Mouse (Mus musculus): ENCODE results near the gene Gm5416. TPM values are rescaled to one million over a fixed set of nuclear protein-coding genes. Genes with fewer than 3 reads are reported as not detected.

Gene Gm5416
- not detected for polyA plus RNA-seq (2017; shearing (Covaris generic))

GRCm38 (mm10) chr16:36209967-36210453 lies at the start of gene Gm5416:
TSS of gene Gm5416 (plus strand) at chr16:36210403.

GRCm38 (mm10) chr16:36183912-36184311 lies 26.3 kb upstream of the Gm5416 start, which contains the start of gene Gm5483:
TSS of gene Gm5483 (plus strand) at chr16:36184212.

DNA sequence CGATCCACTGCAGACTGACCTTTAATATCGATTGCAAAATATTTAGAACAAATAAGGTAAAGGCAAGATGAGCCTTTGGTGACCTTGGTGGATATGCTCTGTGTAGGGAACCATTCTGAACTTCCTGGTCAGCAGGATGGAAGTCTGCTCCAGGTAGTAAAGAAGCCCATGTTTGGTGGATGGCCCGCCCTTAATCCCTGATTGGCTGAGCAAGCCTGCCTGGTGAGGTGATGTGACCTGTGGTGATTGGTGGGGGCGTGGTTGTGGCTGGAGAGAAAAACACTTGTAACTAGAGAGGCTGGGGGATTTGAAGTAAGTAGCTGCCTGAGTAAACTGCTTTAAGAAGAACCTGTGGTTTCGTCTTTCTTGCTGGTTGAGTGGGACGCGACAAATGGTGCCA lies 11.0 kb downstream of the Gm5416 start, which contains the start of gene 2010005H15Rik:
TSS of gene 2010005H15Rik (plus strand) at position 301 of the 400 bp plus-strand sequence.

Other genes with a start within 250 kb of the Gm5416 start
- gene Kpna1, start 231.7 kb upstream of the Gm5416 start, polyA plus RNA-seq (2017; shearing (Covaris generic)), result 194 TPM
- 2.9 TPM for gene Wdr5b, start 169.2 kb upstream of the Gm5416 start, polyA plus RNA-seq (2017; shearing (Covaris generic))
- gene Fam162a, start 138.8 kb upstream of the Gm5416 start, polyA plus RNA-seq (2017; shearing (Covaris generic)), result 63.6 TPM
- 29.6 TPM for gene Ccdc58, start 138.7 kb upstream of the Gm5416 start, polyA plus RNA-seq (2017; shearing (Covaris generic))
- gene Csta1, start 79.2 kb upstream of the Gm5416 start, polyA plus RNA-seq (2017; shearing (Covaris generic)), result not detected
- not detected for gene Stfa2l1, start 53.6 kb upstream of the Gm5416 start, polyA plus RNA-seq (2017; shearing (Covaris generic))
- gene Gm5483, start 26.2 kb upstream of the Gm5416 start, polyA plus RNA-seq (2017; shearing (Covaris generic)), result not detected
- not detected for gene 2010005H15Rik, start 11.1 kb downstream of the Gm5416 start, polyA plus RNA-seq (2017; shearing (Covaris generic))
- gene Stfa1, start 66.5 kb downstream of the Gm5416 start, polyA plus RNA-seq (2017; shearing (Covaris generic)), result not detected
- gene BC117090, start 123.9 kb downstream of the Gm5416 start, polyA plus RNA-seq (2017; shearing (Covaris generic)), result not detected
- not detected for gene BC100530, start 157.3 kb downstream of the Gm5416 start, polyA plus RNA-seq (2017; shearing (Covaris generic))
- not detected for gene Stfa2, start 198.1 kb downstream of the Gm5416 start, polyA plus RNA-seq (2017; shearing (Covaris generic))
- not detected for gene Stfa3, start 245.0 kb downstream of the Gm5416 start, polyA plus RNA-seq (2017; shearing (Covaris generic))